Mouse (Mus musculus) lung, adult 2 months (tissue): ENCODE measurements around the gene Col4a2.

Experiments used
- CTCF ChIP-seq: fragments of 200-500 bp; IDR thresholded peaks from 2 replicates; pipeline ENCODE4 v1.5.1; 2011; ENCODE audit warnings: mild to moderate bottlenecking, low read length, control low read depth; ENCODE audit not compliant: insufficient read depth
- POLR2A ChIP-seq: fragments of 200-500 bp; IDR thresholded peaks from 2 replicates; pipeline ENCODE4 v1.6.1; 2011; ENCODE audit warnings: low read depth, mild to moderate bottlenecking, control low read depth, low read length, borderline replicate concordance; ENCODE audit errors: extremely low read depth

- TF ChIP-seq POLR2A = no peak
- TF ChIP-seq CTCF = no peak
Observed at GRCm38 (mm10) chr8:11362278-11363214, 49.9 kb downstream of the Col4a2 start.
